Mouse (Mus musculus) hindbrain, embryonic 11.5 days (tissue): Measurements from ENCODE around the gene Klhdc3. TPM values are rescaled to one million over a fixed set of nuclear protein-coding genes. Genes with fewer than 3 reads are reported as not detected.

Experiments
- ATAC-seq: fragments of 200-750 bp; cut with Nextera tagmentation; 2 replicates; pipeline ENCODE4 v1.8.0; 2017; ENCODE audit warnings: mild to moderate bottlenecking, moderate TSS enrichment, moderate library complexity; ENCODE audit not compliant: low FRiP score
- DNase-seq: peaks from one replicate; pipeline ENCODE4 v3.0.0-alpha.2; 2015; ENCODE audit warnings: low spot score
- H3K27ac ChIP-seq: fragments of 300-500 bp; sonication (generic); 2 replicates; pipeline ENCODE4 v1.5.1; 2014; ENCODE audit warnings: mild to moderate bottlenecking, low read depth, low read length
- H3K27me3 ChIP-seq: fragments of 300-500 bp; sonication (generic); 2 replicates; pipeline ENCODE4 v1.6.1; 2014; ENCODE audit warnings: mild to moderate bottlenecking, low read length, moderate library complexity, mixed read lengths; ENCODE audit not compliant: control insufficient read depth, insufficient read depth
- H3K36me3 ChIP-seq: fragments of 300-500 bp; sonication (generic); 2 replicates; pipeline ENCODE4 v1.6.1; 2014; ENCODE audit warnings: mild to moderate bottlenecking, low read length, moderate library complexity, mixed read lengths; ENCODE audit not compliant: control insufficient read depth, insufficient read depth
- H3K4me1 ChIP-seq: fragments of 300-500 bp; sonication (generic); replicated peaks from 2 replicates; pipeline ENCODE4 v1.6.1; 2014; ENCODE audit warnings: low read length, mixed read lengths; ENCODE audit not compliant: control insufficient read depth, insufficient read depth
- H3K4me2 ChIP-seq: fragments of 300-500 bp; sonication (generic); replicated peaks from 2 replicates; pipeline ENCODE4 v1.6.1; 2014; ENCODE audit warnings: mild to moderate bottlenecking, low read depth, low read length
- H3K4me3 ChIP-seq: fragments of 300-500 bp; sonication (generic); 2 replicates; pipeline ENCODE4 v1.5.1; 2014; ENCODE audit warnings: low read depth, low read length
- H3K9ac ChIP-seq: fragments of 300-500 bp; sonication (generic); 2 replicates; pipeline ENCODE4 v1.6.1; 2014; ENCODE audit warnings: low read depth, low read length
- H3K9me3 ChIP-seq: fragments of 300-500 bp; sonication (generic); 2 replicates; pipeline ENCODE4 v1.6.1; 2016; ENCODE audit warnings: low read length; ENCODE audit not compliant: control insufficient read depth
- WGBS: fragments of 180-500 bp; shearing (Covaris S2); extraction: QIAGEN DNeasy Blood & Tissue Kit; methylation state at CpG from one replicate; pipeline ENCODE4 v1.1.7; 2014; 5-methylcytosine and 5-hydroxymethylcytosine counted together
- polyA plus RNA-seq: library from polyadenylated mRNA; unstranded; fragments of >200 nt; fragmentation: Nextera tagmentation; extraction: Ambion mirVana; gene quantifications from 2 replicates; pipeline ENCODE4 v1.2.1, GENCODE M21; 2014

Klhdc3 gene
- polyA plus RNA-seq, 1 experiment from 2014 or later: 101 TPM

- Histone ChIP-seq H3K27ac (no peak overlapping the region), H3K9ac (no peak overlapping the region), H3K4me3 (no peak overlapping the region), H3K4me1 (no peaks in the 10 kb centered on the region), H3K27me3 (no peaks in the 10 kb centered on the region), H3K36me3 (no peaks in the 10 kb centered on the region), H3K9me3 (no peaks in the 10 kb centered on the region), H3K4me2 (no peak overlapping the region)
- WGBS: 79% methylated on average over 1 of the region's 1 CpGs
- DNase-seq (no peak), ATAC-seq (no peak)
Observed at GRCm38 (mm10) chr17:46694517-46695063, 13.9 kb upstream of the Klhdc3 start.

- 91% methylated on average over 2 of the region's 2 CpGs for WGBS
- ATAC-seq (no peak), DNase-seq (no peak)
- Histone ChIP-seq H3K27ac (no peak overlapping the region), H3K9ac (no peak overlapping the region), H3K4me3 (no peak overlapping the region), H3K27me3 (no peaks in the 10 kb centered on the region), H3K4me2 (no peak overlapping the region), H3K4me1 (no peaks in the 10 kb centered on the region), H3K9me3 (no peaks in the 10 kb centered on the region), H3K36me3 (peaks cover 1% of the 10 kb centered on the region; the same call in 1 of the 2 replicates)
Observed at GRCm38 (mm10) chr17:46691390-46691789, 10.7 kb upstream of the Klhdc3 start.

DNA sequence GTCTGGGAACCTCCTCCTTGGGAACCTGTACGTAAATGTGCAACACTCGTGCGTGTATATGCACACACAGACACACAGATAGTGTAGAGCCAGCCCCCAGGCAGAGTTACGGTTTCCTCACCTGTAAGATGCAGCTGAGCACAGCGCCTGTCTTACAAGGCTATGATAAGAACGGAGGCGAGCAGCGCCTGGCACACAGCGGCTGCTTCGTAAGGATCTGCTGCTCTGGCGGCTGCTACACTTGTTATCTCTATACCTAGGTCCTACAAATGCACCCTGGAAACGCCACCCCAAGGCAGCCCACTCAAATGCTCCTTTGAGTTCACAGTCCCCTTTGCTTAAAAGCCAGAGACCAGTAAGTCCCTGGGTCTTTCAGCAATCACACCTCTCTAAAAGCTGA, 10.0 kb upstream of the Klhdc3 start:
- DNase-seq (no peak), ATAC-seq (no peak)
- Histone ChIP-seq H3K4me3 (no peak overlapping the region), H3K27me3 (no peaks in the 10 kb centered on the region), H3K9me3 (no peaks in the 10 kb centered on the region), H3K4me1 (no peaks in the 10 kb centered on the region), H3K27ac (no peak overlapping the region), H3K4me2 (no peak overlapping the region), H3K9ac (no peak overlapping the region), H3K36me3 (peaks cover 7% of the 10 kb centered on the region; the same call in 1 of the 2 replicates)
- WGBS: 95% methylated on average over 12 of the region's 12 CpGs

GRCm38 (mm10) chr17:46685913-46686312, 5.2 kb upstream of the Klhdc3 start:
- Histone ChIP-seq H3K27me3 (no peaks in the 10 kb centered on the region), H3K4me2 (no peak overlapping the region), H3K4me1 (0 out of 2 replicates have a peak, but pooled peaks cover 5% of the 10 kb centered on the region), H3K9ac (no peak overlapping the region), H3K36me3 (peaks cover 19% of the 10 kb centered on the region), H3K9me3 (no peaks in the 10 kb centered on the region), H3K4me3 (no peak overlapping the region), H3K27ac (no peak overlapping the region)
- DNase-seq (no peak), ATAC-seq (no peak)
- WGBS: 91% methylated on average over 6 of the region's 6 CpGs

DNA sequence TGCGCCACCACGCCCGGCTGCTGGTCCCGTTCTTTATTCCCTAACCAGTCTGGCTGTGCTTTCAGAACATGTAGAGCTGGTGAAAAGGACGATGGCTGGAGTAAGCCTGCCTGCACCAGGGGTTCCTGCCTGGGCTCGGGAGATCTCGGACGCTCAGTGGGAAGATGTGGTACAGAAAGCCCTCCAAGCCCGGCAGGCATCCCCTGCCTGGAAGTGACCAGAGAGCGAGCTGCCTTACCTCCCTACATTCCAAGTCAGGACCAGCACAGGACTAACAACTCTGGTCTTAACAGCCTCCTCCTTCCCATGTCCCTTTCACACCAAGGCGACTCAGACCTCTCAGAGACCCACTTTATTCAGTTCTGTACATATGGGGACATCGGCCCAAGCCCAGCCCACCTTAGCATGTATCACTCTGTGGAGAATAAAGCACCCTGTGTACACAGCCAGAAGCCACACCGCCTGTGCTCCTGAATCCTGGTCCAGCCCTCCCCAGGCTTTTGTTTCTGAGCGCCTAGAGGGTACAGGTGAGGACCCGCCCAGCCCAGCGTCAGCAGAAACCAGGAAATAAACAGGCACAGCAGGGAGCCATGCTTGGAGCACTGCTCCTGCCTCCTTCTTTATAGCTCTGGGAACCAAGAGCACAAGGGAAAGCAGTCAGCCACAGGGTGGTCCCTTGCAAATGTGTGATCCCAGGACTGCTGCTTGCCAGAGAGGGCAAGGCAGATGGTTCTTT, 2.1 kb upstream of the Klhdc3 start:
- no peak for DNase-seq
- H3K4me2 ChIP-seq: no peak overlapping the region
- no peak overlapping the region for H3K27ac ChIP-seq
- 82% methylated on average over 16 of the region's 16 CpGs for WGBS
- H3K4me3 ChIP-seq: no peak overlapping the region
- ATAC-seq: no peak
- no peaks in the 10 kb centered on the region for H3K27me3 ChIP-seq
- H3K36me3 ChIP-seq: peaks cover 19% of the 10 kb centered on the region
- H3K4me1 ChIP-seq: peaks cover 9% of the 10 kb centered on the region; the same call in 1 of the 2 replicates
- no peaks in the 10 kb centered on the region for H3K9me3 ChIP-seq
- no peak overlapping the region for H3K9ac ChIP-seq

DNA sequence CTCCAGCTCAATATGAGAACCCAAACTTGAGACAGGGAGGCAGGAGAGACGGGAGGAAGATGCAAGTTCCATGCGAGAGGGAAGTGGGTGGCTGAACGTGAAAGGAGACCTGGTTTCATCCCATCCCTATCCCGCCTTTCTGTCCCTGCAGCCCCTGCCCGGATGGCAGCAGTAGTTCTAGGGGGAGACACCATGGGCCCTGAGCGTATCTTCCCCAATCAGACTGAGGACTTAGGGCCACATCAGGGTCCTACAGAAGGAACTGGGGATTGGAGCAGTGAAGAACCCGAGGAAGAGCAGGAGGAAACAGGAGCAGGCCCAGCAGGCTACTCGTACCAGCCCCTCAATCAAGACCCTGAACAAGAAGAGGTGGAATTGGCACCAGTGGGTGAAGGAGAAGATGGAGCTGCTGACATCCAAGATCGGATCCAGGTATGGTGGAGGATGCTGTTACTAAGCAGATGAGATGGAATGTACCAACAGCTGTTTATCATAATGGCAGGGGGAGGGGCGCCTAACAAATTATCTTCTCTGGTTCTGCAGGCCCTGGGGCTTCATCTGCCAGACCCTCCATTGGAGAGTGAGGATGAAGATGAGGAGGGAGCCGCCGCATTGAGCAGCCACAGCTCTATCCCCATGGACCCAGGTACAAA, 878 bp upstream of the Klhdc3 start:
- Histone ChIP-seq H3K36me3 (peaks cover 19% of the 10 kb centered on the region), H3K4me2 (peak overlapping the region; percentile 88), H3K9me3 (no peaks in the 10 kb centered on the region), H3K4me1 (peaks cover 9% of the 10 kb centered on the region; the same call in 1 of the 2 replicates), H3K27ac (peak overlapping the region; percentile 61), H3K27me3 (no peaks in the 10 kb centered on the region), H3K4me3 (peak overlapping the region; percentile 89), H3K9ac (peak overlapping the region; percentile 60)
- WGBS: 26% methylated on average over 12 of the region's 12 CpGs
- ATAC-seq: no peak
- DNase-seq: peak; percentile 17

- Histone ChIP-seq H3K4me3 (peak overlapping the region; percentile 89), H3K4me2 (peak overlapping the region; percentile 59), H3K9ac (peak overlapping the region; percentile 67), H3K27ac (peak overlapping the region; percentile 86), H3K4me1 (peaks cover 9% of the 10 kb centered on the region; the same call in 1 of the 2 replicates), H3K9me3 (no peaks in the 10 kb centered on the region), H3K36me3 (peaks cover 13% of the 10 kb centered on the region), H3K27me3 (no peaks in the 10 kb centered on the region)
- DNase-seq: peak; percentile 71
- ATAC-seq: no peak; the same call in none of the 2 replicates
- WGBS: under 1% methylated on average over 34 of the region's 34 CpGs
Observed at GRCm38 (mm10) chr17:46679843-46680759, 613 bp downstream of the Klhdc3 start.

DNA sequence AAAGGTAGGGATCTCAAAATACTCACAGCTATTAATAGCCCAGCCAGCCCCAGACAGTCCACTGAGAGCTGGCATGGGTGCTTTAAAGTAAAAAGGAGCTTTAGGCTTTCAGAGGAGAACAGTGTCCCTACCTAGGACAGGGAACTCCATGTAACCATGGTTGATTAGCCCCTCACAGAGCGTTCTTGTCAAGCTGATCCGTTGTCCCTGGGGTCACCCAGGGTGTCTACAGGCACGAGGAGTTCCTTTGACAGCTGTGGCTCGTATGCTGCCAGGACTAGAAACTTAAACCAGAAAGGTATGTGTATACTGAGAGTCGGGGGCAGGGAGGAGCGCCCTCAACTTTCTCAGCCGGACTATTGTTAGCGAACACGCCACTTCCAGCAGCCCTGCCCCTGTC, 1.8 kb downstream of the Klhdc3 start:
- H3K4me3 ChIP-seq: no peak overlapping the region
- peak overlapping the region; percentile 59; the same call in 1 of the 2 replicates for H3K4me2 ChIP-seq
- no peaks in the 10 kb centered on the region for H3K9me3 ChIP-seq
- DNase-seq (no peak), ATAC-seq (no peak)
- WGBS: 68% methylated on average over 9 of the region's 9 CpGs
- peaks cover 9% of the 10 kb centered on the region; the same call in 1 of the 2 replicates for H3K4me1 ChIP-seq
- peaks cover 8% of the 10 kb centered on the region for H3K36me3 ChIP-seq
- no peak overlapping the region for H3K27ac ChIP-seq
- H3K9ac ChIP-seq: no peak overlapping the region; the same call in 1 of the 2 replicates
- H3K27me3 ChIP-seq: no peaks in the 10 kb centered on the region
